Mouse (Mus musculus) cortical plate, adult 2 months (tissue): ENCODE measurements at regions not wholly inside any gene's neighbourhood (a gene's known extent, or its start where the extent isn't known, plus 50 kb on each side); places are given as distances from the start of the nearest gene placed in this dataset.
"Not testable (repeated sequence)": the region's sequence is repeated elsewhere in the genome, so short reads cannot be mapped to it uniquely, and the experiment has no call there.

Experiments
- CTCF ChIP-seq: fragments of 200-500 bp; IDR thresholded peaks from 2 replicates; pipeline ENCODE4 v1.5.1; 2011; ENCODE audit warnings: mild to moderate bottlenecking, control low read depth, low read length; ENCODE audit not compliant: insufficient read depth; ENCODE audit errors: extremely low read depth
- POLR2A ChIP-seq: fragments of 200-500 bp; IDR thresholded peaks from 2 replicates; pipeline ENCODE4 v1.6.1; 2011; ENCODE audit warnings: mild to moderate bottlenecking, low read length, control low read depth; ENCODE audit not compliant: insufficient read depth; ENCODE audit errors: extremely low read depth

DNA sequence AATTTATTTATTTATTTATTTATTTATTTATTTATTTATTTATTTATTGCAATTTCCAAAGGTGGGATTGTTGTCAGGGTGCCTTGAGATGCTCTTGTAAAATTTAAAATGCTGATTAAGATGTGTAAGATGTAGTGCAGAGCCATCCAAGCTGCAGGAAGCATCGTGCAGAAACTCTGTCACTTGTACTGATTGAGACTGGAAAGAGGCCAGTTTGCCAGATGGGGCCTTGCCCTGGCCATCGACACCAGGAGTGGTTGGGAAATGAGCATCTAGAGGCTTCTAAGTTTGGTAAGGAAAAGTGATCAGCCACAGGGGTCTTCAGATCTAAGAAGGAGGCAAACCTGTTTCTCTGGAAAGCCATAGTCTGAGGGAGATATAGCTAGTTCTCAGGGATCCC, 195.0 kb upstream of the Lrfn2 start:
- TF ChIP-seq CTCF, POLR2A: not testable (repeated sequence)
